Mouse (Mus musculus) kidney, adult 11 months (tissue): Measurements from ENCODE around the gene Gm8797.
"Not testable (repeated sequence)": the region's sequence is repeated elsewhere in the genome, so short reads cannot be mapped to it uniquely, and the experiment has no call there.

Source experiments
- DNase-seq: peaks from one replicate; pipeline ENCODE4 v3.0.0; 2022

The Gm8797 gene

DNA sequence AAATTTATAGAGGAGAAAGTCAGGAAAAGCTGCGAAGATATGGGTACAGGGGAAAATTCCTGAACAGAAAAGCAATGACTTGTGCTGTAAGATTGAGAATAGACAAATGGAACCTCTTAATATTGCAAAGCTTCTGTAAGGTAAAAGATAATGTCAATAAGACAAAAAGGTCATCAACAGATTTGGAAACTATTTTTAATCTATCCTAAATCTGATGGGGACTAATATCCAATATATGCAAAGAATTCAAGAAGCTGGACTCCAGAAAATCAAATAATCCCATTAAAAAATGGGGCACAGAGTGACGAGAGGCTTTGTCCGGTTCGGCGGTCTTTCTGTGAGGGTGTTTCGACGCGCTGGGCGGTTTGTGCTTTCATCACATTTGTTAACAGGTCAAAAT is at the start of gene Gm8797:
TSS of gene Gm8797 (plus strand) at position 301 of the 400 bp plus-strand sequence.
- DNase-seq: not testable (repeated sequence)

- DNase-seq: no peak
Observed at GRCm38 (mm10) chr3:5714481-5714880, 36.1 kb upstream of the Gm8797 start.

DNA sequence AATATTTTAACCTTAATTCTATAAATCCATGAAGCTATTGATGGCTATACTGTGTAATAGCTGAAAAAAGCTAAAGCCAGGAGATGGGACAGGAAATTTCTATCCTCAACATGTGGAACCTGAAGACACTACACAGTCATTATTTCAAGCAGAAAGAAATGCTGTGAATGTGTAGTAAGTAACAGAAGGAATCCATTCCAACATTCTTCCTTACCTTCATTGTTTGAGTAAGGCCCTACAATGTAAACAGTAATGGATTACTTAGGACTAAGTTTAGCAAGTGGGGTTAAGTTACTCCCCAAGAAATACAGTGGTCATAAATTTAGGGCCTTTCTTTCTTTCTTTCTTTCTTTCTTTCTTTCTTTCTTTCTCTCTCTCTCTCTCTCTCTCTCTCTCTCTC is 17.7 kb upstream of the Gm8797 start:
- DNase-seq: no peak

DNA sequence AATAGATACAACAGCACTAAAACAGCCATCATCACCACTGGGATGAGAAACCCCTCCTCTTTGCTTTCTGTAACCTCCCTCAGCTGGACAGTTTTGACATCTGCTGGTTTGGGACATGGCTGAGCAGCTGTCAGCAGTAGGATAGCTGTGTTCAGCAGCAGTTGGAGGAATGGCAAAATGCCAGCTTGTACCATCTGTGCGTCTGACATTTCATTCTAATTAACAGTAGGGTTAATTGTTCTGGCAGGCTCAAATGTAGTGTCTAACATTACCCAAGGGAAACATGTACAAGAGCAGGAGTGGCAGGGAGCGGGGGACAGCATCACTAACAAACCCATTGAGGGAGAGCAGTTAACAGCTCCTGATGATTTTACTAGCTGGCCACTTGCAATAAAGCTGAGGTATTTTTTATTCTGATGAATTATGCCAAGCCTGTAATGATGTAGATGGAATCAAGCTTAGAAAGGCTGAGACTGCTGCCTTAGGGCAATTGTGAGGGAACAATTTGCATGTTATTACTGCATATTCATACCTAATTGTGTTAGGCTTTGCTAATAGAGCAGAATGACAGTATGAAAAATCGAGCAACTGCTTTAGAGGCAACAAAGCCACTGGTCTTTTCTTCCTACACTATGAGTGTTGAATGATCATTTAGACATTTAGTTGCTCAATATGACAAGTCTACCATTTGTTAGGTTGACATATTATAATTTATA is 4.3 kb downstream of the Gm8797 start:
- no peak for DNase-seq

GRCm38 (mm10) chr3:5766256-5766655 is 15.7 kb downstream of the Gm8797 start:
- DNase-seq: no peak

DNA sequence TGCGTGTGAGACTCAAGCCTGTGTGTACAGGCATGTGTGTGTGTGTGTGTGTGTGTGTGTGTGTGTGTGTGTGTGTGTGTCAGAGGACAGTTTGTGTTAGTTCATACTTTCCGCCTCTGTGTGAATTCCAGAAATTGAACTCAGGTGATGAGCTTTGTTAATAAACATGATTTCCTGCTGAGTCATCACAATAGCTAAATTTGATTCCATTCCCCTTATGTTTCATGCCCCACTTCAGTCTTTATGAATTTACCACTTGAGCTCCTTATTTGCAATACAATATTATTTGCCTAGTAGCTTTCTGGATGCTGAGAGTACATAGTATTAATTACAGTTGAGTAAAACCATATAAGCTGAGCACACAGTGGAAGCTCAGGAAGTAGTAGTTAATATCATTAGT is 26.3 kb downstream of the Gm8797 start:
- no peak for DNase-seq
